Mouse (Mus musculus) myocyte (in vitro differentiated cells): ENCODE measurements around the gene Sez6l. TPM values are rescaled to one million over a fixed set of nuclear protein-coding genes. Genes with fewer than 3 reads are reported as not detected.

Experiments used
- H3K27me3 ChIP-seq: one replicate; pipeline ENCODE4 v1.6.1; 2011; ENCODE audit not compliant: control insufficient read depth, insufficient read depth, insufficient read length
- H3K36me3 ChIP-seq: one replicate; pipeline ENCODE4 v1.6.1; 2011; ENCODE audit not compliant: control insufficient read depth, insufficient read depth
- H3K4me2 ChIP-seq: one replicate; pipeline ENCODE4 v1.6.1; 2011; ENCODE audit warnings: low read depth, control low read depth
- H3K4me3 ChIP-seq: one replicate; pipeline ENCODE4 v1.5.1; 2011; ENCODE audit warnings: mild to moderate bottlenecking, control low read depth, moderate library complexity
- H3K79me2 ChIP-seq: one replicate; pipeline ENCODE4 v1.6.1; 2011; ENCODE audit not compliant: control insufficient read depth, insufficient read depth
- H3ac ChIP-seq: one replicate; pipeline ENCODE4 v1.6.1; 2011; ENCODE audit not compliant: control insufficient read depth, insufficient read length
- CEBPB ChIP-seq: IDR thresholded peaks from 2 replicates; pipeline ENCODE4 v1.6.1; 2011; ENCODE audit warnings: mild to moderate bottlenecking, moderate library complexity; ENCODE audit not compliant: poor library complexity, insufficient read depth, severe bottlenecking
- E2F4 ChIP-seq: IDR thresholded peaks from one replicate; pipeline ENCODE4 v1.6.1; 2011; ENCODE audit warnings: mild to moderate bottlenecking, control low read depth, moderate library complexity; ENCODE audit not compliant: insufficient read depth
- MAX ChIP-seq: IDR thresholded peaks from one replicate; pipeline ENCODE4 v1.6.1; 2011; ENCODE audit warnings: low read depth, mild to moderate bottlenecking, control low read depth
- MYOD1 ChIP-seq, 3 experiments: IDR thresholded peaks; one replicate each; pipeline ENCODE4 v1.6.1; 2011; ENCODE audit warnings: control low read depth in 2 of 3, low read depth in 2 of 3, mild to moderate bottlenecking in 2 of 3, moderate library complexity in 1 of 3; ENCODE audit not compliant: insufficient read length in 2 of 3, control insufficient read depth in 1 of 3
- MYOG ChIP-seq, 3 experiments: IDR thresholded peaks; one replicate each; pipeline ENCODE4 v1.6.1; 2011; ENCODE audit warnings: control low read depth in 2 of 3, low read depth in 2 of 3, mild to moderate bottlenecking in 2 of 3; ENCODE audit not compliant: insufficient read length in 2 of 3, control insufficient read depth in 1 of 3, insufficient read depth in 1 of 3
- POLR2A ChIP-seq: IDR thresholded peaks from one replicate; pipeline ENCODE4 v1.6.1; 2011; ENCODE audit warnings: low read depth, mild to moderate bottlenecking, control low read depth, moderate library complexity; ENCODE audit not compliant: insufficient read length
- POLR2AphosphoS2 ChIP-seq: IDR thresholded peaks from one replicate; pipeline ENCODE4 v1.6.1; 2011; ENCODE audit warnings: low read depth, control low read depth; ENCODE audit not compliant: insufficient read length
- REST ChIP-seq: IDR thresholded peaks from one replicate; pipeline ENCODE4 v1.6.1; 2011; ENCODE audit warnings: mild to moderate bottlenecking, control low read depth, moderate library complexity; ENCODE audit not compliant: insufficient read depth, insufficient read length
- SRF ChIP-seq: IDR thresholded peaks from one replicate; pipeline ENCODE4 v1.6.1; 2011; ENCODE audit warnings: low read depth; ENCODE audit not compliant: control insufficient read depth, insufficient read length
- TCF12 ChIP-seq: IDR thresholded peaks from one replicate; pipeline ENCODE4 v1.6.1; 2011; ENCODE audit warnings: mild to moderate bottlenecking, control low read depth; ENCODE audit not compliant: poor library complexity, insufficient read depth, severe bottlenecking
- TCF3 ChIP-seq: IDR thresholded peaks from one replicate; pipeline ENCODE4 v1.6.1; 2011; ENCODE audit warnings: low read depth, control low read depth; ENCODE audit not compliant: insufficient read length
- USF1 ChIP-seq: IDR thresholded peaks from one replicate; pipeline ENCODE4 v1.6.1; 2011; ENCODE audit warnings: low read depth, mild to moderate bottlenecking, control low read depth, moderate library complexity
- polyA plus RNA-seq: library from polyadenylated mRNA; unstranded; fragments of >200 nt; fragmentation: generic; extraction: Trizol; gene quantifications from one replicate; pipeline ENCODE4 v1.2.1, GENCODE M21; 2012; ENCODE audit warnings: missing spikeins

Sez6l gene
- polyA plus RNA-seq = not detected

DNA sequence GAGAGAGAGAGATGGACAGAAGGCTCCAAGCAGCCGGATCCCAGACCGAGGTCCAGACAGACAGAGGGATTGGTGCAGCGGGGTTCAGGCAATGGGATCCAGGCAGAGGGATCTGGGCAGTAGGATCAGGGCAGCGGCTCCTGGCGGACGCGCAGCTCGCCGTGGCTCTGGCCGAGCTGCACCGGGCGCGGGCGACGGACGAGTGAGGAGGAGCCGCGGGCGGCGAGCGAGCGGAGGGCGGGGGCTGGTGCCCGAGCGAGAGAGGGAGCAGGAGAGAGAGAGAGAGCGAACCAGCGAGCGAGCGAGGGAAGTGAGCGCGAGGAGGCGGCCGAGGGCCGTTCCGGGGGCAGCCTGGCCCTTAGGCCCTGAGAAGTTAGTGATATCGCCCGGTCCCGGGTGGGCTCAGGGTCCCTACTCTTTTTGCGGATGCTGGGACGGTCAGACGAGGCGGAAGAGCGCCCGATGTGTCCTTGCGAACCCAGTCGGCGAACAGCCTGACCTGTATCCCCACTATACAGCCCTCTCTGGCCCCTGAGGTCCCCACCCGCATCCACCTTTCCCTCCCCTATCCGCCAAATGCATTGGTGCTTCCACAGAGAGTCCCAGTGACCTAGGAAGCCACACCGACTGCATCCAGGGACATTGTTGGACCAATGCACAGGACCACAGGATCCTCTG is at the start of gene Sez6l:
Gene Sez6l (minus strand): TSS at position 193 of the 678 bp plus-strand sequence.
- H3K4me2 ChIP-seq = no peak within 1 kb of the TSS
- no peaks in the 10 kb centered on the region for H3K79me2 ChIP-seq
- no peak for TF ChIP-seq TCF12
- TF ChIP-seq MYOG (IDR thresholded peaks at IDR 0.05; ENCODE audit: control insufficient read depth in 1 of 3, insufficient read depth in 1 of 3, insufficient read length in 2 of 3, low read depth in 2 of 3) = no peak
- TF ChIP-seq MAX = no peak
- TF ChIP-seq MYOD1 (IDR thresholded peaks at IDR 0.05; ENCODE audit: control insufficient read depth in 1 of 3, insufficient read length in 2 of 3, low read depth in 2 of 3) = no peak
- H3K27me3 ChIP-seq = peaks cover 31% of the 10 kb centered on the region
- H3ac ChIP-seq = no peak within 1 kb of the TSS
- H3K4me3 ChIP-seq = no peak within 1 kb of the TSS
- no peaks in the 10 kb centered on the region for H3K36me3 ChIP-seq

- Histone ChIP-seq H3K4me3 (no peak overlapping the region), H3K27me3 (no peaks in the 10 kb centered on the region), H3K79me2 (no peaks in the 10 kb centered on the region), H3K36me3 (no peaks in the 10 kb centered on the region), H3ac (no peak overlapping the region), H3K4me2 (no peak overlapping the region)
- TF ChIP-seq MAX = no peak
- no peak for TF ChIP-seq E2F4
- no peak for TF ChIP-seq SRF
- no peak for TF ChIP-seq TCF12
- TF ChIP-seq CEBPB = no peak
- TF ChIP-seq TCF3 = no peak
- TF ChIP-seq MYOG (IDR thresholded peaks at IDR 0.05; ENCODE audit: control insufficient read depth in 1 of 3, insufficient read depth in 1 of 3, insufficient read length in 2 of 3, low read depth in 2 of 3) = no peak
- TF ChIP-seq MYOD1 (IDR thresholded peaks at IDR 0.05; ENCODE audit: control insufficient read depth in 1 of 3, insufficient read length in 2 of 3, low read depth in 2 of 3) = no peak
- TF ChIP-seq POLR2AphosphoS2 = no peak
- TF ChIP-seq REST = no peak
- TF ChIP-seq USF1 = no peak
- no peak for TF ChIP-seq POLR2A
Measured at GRCm38 (mm10) chr5:112625555-112626160, 48.7 kb upstream of the Sez6l start.

DNA sequence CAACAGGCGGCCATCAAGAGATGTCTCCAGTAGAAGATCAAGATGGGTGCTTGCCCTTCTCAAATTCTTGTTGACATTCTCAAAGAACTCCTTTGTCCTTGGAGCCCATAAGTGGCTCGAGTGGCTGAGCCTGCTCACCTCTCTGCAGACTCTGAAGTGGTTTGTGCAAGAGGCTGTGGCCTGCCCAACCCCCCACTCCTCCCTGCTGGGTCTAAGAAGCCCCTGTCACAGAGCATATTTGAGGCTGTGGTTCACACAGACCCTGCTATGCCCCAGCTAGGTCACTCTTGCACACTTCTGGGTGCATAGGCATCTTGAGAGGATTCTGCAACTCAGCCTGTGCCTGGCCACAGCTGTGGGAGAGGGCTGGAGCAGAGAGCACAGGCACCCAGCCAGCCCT is 46.0 kb upstream of the Sez6l start:
- H3K4me3 ChIP-seq = no peak overlapping the region
- no peaks in the 10 kb centered on the region for H3K27me3 ChIP-seq
- TF ChIP-seq E2F4 (no peak), MYOG (IDR thresholded peaks at IDR 0.05; ENCODE audit: control insufficient read depth in 1 of 3, insufficient read depth in 1 of 3, insufficient read length in 2 of 3, low read depth in 2 of 3) (no peak), TCF3 (no peak), POLR2AphosphoS2 (no peak), POLR2A (no peak), REST (no peak), CEBPB (no peak), SRF (no peak), MYOD1 (IDR thresholded peaks at IDR 0.05; ENCODE audit: control insufficient read depth in 1 of 3, insufficient read length in 2 of 3, low read depth in 2 of 3) (no peak)
- no peak overlapping the region for H3ac ChIP-seq
- no peaks in the 10 kb centered on the region for H3K36me3 ChIP-seq
- no peaks in the 10 kb centered on the region for H3K79me2 ChIP-seq
- H3K4me2 ChIP-seq = no peak overlapping the region

- no peaks in the 10 kb centered on the region for H3K27me3 ChIP-seq
- H3K79me2 ChIP-seq = no peaks in the 10 kb centered on the region
- no peak overlapping the region for H3K4me2 ChIP-seq
- no peak for TF ChIP-seq MYOD1 (IDR thresholded peaks at IDR 0.05; ENCODE audit: control insufficient read depth in 1 of 3, insufficient read length in 2 of 3, low read depth in 2 of 3)
- TF ChIP-seq TCF12 = no peak
- no peak for TF ChIP-seq E2F4
- no peak for TF ChIP-seq MAX
- no peak for TF ChIP-seq CEBPB
- TF ChIP-seq POLR2AphosphoS2 = no peak
- TF ChIP-seq TCF3 = no peak
- TF ChIP-seq SRF = no peak
- no peak for TF ChIP-seq REST
- no peak for TF ChIP-seq POLR2A
- no peak for TF ChIP-seq USF1
- TF ChIP-seq MYOG (IDR thresholded peaks at IDR 0.05; ENCODE audit: control insufficient read depth in 1 of 3, insufficient read depth in 1 of 3, insufficient read length in 2 of 3, low read depth in 2 of 3) = no peak
- H3K36me3 ChIP-seq = no peaks in the 10 kb centered on the region
- H3ac ChIP-seq = no peak overlapping the region
- H3K4me3 ChIP-seq = no peak overlapping the region
Measured at GRCm38 (mm10) chr5:112620256-112620655, 43.3 kb upstream of the Sez6l start.
